Mouse (Mus musculus): ENCODE data around the gene Speg. TPM values are rescaled to one million over a fixed set of nuclear protein-coding genes. Genes with fewer than 3 reads are reported as not detected.
A peak's percentile ranks its signal among the peaks of the same experiment; 100 is the strongest.

Gene Speg
- total RNA-seq, 2 experiments from 2014 or later, result 268 to 311 TPM

- DNase-seq, result peak; percentile 48
- Histone ChIP-seq H3K4me3 (peak overlapping the region; percentile 19), H3K27ac (no peak overlapping the region)
- intact Hi-C loops (cut with DNase I), result loop anchor here (5.0 kb wide), 1 partner anchor 105 kb away; no protein-coding TSS in a partner anchor
- no peak for TF ChIP-seq CTCF (IDR thresholded peaks at IDR 0.05)
Measured at GRCm38 (mm10) chr1:75447265-75448051, 72.4 kb downstream of the Speg start.

GRCm38 (mm10) chr1:75448052-75448431 lies 72.9 kb downstream of the Speg start:
- Histone ChIP-seq H3K27ac (no peak overlapping the region), H3K4me3 (no peak overlapping the region)
- no peak for DNase-seq
- intact Hi-C loops (cut with DNase I), result loop anchor here (5.0 kb wide), 1 partner anchor 106 kb away; no protein-coding TSS in a partner anchor
- no peak for TF ChIP-seq CTCF (IDR thresholded peaks at IDR 0.05)

GRCm38 (mm10) chr1:75448937-75449336 lies 73.8 kb downstream of the Speg start:
- H3K4me3 ChIP-seq, result no peak overlapping the region
- no peak for DNase-seq
- intact Hi-C loops (cut with DNase I), result loop anchor here (5.0 kb wide), 1 partner anchor 107 kb away; no protein-coding TSS in a partner anchor
- TF ChIP-seq CTCF (IDR thresholded peaks at IDR 0.05), result no peak
- H3K27ac ChIP-seq, result no peak overlapping the region

GRCm38 (mm10) chr1:75449377-75450135 lies 74.5 kb downstream of the Speg start:
- no peak overlapping the region for H3K4me3 ChIP-seq
- intact Hi-C loops (cut with DNase I), result loop anchor here (5.0 kb wide), 1 partner anchor 107 kb away; no protein-coding TSS in a partner anchor
- H3K27ac ChIP-seq, result no peak overlapping the region
- no peak for TF ChIP-seq CTCF (IDR thresholded peaks at IDR 0.05)
- no peak for DNase-seq

- intact Hi-C loops (cut with DNase I), result no loop called here
- TF ChIP-seq CTCF (IDR thresholded peaks at IDR 0.05), result no peak
- Histone ChIP-seq H3K4me3 (peak within 1 kb of the TSS; percentile 49), H3K27ac (no peak within 1 kb of the TSS)
- no peak for DNase-seq
Measured at GRCm38 (mm10) chr1:75450314-75451005, 75.4 kb downstream of the Speg start, which contains the start of gene Asic4. TSS of gene Asic4 (plus strand) at chr1:75450436.

GRCm38 (mm10) chr1:75451900-75452299 lies 76.8 kb downstream of the Speg start:
- intact Hi-C loops (cut with DNase I), result no loop called here
- DNase-seq, result no peak
- no peak for TF ChIP-seq CTCF (IDR thresholded peaks at IDR 0.05)
- no peak overlapping the region for H3K4me3 ChIP-seq
- H3K27ac ChIP-seq, result no peak overlapping the region

GRCm38 (mm10) chr1:75455433-75455832 lies 80.3 kb downstream of the Speg start:
- H3K4me3 ChIP-seq, result no peak overlapping the region
- no peak for TF ChIP-seq CTCF (IDR thresholded peaks at IDR 0.05)
- DNase-seq, result no peak
- no peak overlapping the region for H3K27ac ChIP-seq
- intact Hi-C loops (cut with DNase I), result no loop called here

GRCm38 (mm10) chr1:75455948-75456347 lies 80.9 kb downstream of the Speg start:
- no peak for TF ChIP-seq CTCF (IDR thresholded peaks at IDR 0.05)
- intact Hi-C loops (cut with DNase I), result no loop called here
- no peak overlapping the region for H3K27ac ChIP-seq
- H3K4me3 ChIP-seq, result no peak overlapping the region
- DNase-seq, result no peak

- no peak overlapping the region for H3K27ac ChIP-seq
- DNase-seq, result no peak
- intact Hi-C loops (cut with DNase I), result no loop called here
- H3K4me3 ChIP-seq, result no peak overlapping the region
- TF ChIP-seq CTCF (IDR thresholded peaks at IDR 0.05), result peak; percentile 47
Measured at GRCm38 (mm10) chr1:75456746-75457564, 81.9 kb downstream of the Speg start.

- no peak for TF ChIP-seq CTCF (IDR thresholded peaks at IDR 0.05)
- H3K4me3 ChIP-seq, result no peak overlapping the region
- no peak for DNase-seq
- intact Hi-C loops (cut with DNase I), result no loop called here
- no peak overlapping the region for H3K27ac ChIP-seq
Measured at GRCm38 (mm10) chr1:75457710-75458024, 82.6 kb downstream of the Speg start.

- Histone ChIP-seq H3K4me3 (peak overlapping the region; percentile 67), H3K27ac (peak overlapping the region; percentile 69; the same call in 1 of the 2 replicates)
- peak; percentile 3; the same call in 1 of the 2 replicates for TF ChIP-seq CTCF (IDR thresholded peaks at IDR 0.05)
- intact Hi-C loops (cut with DNase I), result no loop called here
- peak; percentile 72 for DNase-seq
Measured at GRCm38 (mm10) chr1:75458025-75458788, 83.1 kb downstream of the Speg start.
